Mouse (Mus musculus): ENCODE results near the gene Gramd4. TPM values are rescaled to one million over a fixed set of nuclear protein-coding genes. Genes with fewer than 3 reads are reported as not detected.
A peak's percentile ranks its signal among the peaks of the same experiment; 100 is the strongest.

The Gramd4 gene
- polyA plus RNA-seq, 1 experiment from 2014 or later, result 14.9 TPM

DNA sequence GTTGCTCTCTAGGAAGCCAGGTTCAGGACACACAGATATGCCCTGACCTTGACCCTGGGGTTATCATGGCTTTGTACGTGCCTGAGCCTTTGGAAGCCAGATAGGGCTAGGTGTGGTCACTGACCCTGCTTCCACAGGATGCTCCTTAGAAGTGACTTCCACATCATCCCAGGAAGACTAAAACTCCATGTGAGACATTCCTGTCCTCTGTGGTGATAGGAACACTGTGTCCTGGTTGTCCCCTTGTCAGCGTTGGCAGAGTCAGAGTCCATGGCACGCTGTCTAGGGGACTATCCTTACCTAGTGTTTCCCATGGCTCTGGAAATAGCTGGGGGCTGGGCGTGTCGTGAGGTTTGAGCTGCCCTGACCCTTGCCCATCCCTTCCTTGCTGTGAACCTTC is 58.9 kb downstream of the Gramd4 start:
- Histone ChIP-seq H3K4me3 (ENCODE audit: low read length) (no peak overlapping the region), H3K27me3 (ENCODE audit: insufficient read depth, low read length) (no peaks in the 10 kb centered on the region), H3K4me1 (ENCODE audit: insufficient read depth, low read length) (peaks cover 26% of the 10 kb centered on the region), H3K9me3 (ENCODE audit: low read length) (no peaks in the 10 kb centered on the region), H3K36me3 (ENCODE audit: insufficient read depth, low read length) (peaks cover 19% of the 10 kb centered on the region), H3K4me2 (replicated peaks; ENCODE audit: low read depth, low read length) (no peak overlapping the region), H3K27ac (ENCODE audit: low read length) (no peak overlapping the region), H3K9ac (replicated peaks; ENCODE audit: low read length) (no peak overlapping the region)
- 64% methylated on average over 5 of the region's 5 CpGs for WGBS
- ATAC-seq (ENCODE audit: low FRiP score, low TSS enrichment), result no peak

DNA sequence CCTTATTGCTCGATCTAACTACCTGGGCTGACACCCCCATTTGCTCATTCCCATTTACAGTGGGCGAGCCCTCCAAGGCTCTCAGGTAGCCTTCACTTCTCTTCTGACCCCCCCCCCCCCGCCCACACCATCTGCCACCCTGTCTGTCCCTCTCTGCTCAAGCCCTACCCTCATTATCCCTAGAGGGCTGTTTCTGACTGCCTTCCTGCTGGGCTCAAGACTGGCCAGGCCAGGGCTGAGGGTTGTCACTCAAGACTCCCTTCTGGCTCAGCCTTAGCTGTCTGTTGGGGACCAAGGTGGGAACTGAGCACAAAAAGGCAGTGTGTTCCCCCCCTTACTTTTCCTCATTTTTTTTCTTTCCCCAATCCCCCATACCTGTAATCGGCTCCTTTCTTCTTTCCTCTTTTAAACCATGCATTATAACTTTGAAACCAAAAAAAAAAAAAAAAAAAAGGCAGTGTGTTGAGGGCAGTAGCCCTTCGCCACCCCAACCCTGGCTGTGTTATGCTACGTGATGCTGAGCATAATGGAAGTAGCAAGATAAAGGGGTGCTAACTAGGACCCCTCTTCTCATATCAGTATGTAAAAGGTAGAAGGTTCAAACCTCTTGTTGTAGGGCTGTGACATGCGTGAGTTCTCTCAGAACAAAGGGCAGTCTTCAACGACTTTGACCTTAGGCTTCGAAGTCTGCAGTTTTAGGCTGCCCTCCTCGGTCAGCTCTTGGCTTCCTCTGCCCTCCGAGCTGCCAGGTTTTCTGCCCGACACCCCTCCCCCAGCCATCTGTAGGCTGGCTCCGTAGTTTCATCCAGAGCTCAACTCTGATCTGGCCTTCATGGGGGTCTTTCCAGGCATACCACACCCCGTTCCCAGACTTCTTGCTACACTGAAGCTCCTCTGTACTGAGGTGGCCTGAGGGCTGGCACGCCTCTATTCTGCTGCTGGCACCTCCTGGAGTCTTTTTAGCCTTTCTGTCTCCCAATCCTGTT is 59.9 kb downstream of the Gramd4 start:
- Histone ChIP-seq H3K27ac (ENCODE audit: low read length) (no peak overlapping the region), H3K36me3 (ENCODE audit: insufficient read depth, low read length) (peaks cover 24% of the 10 kb centered on the region), H3K9ac (replicated peaks; ENCODE audit: low read length) (no peak overlapping the region), H3K9me3 (ENCODE audit: low read length) (no peaks in the 10 kb centered on the region), H3K4me3 (ENCODE audit: low read length) (no peak overlapping the region), H3K4me2 (replicated peaks; ENCODE audit: low read depth, low read length) (no peak overlapping the region), H3K27me3 (ENCODE audit: insufficient read depth, low read length) (no peaks in the 10 kb centered on the region), H3K4me1 (ENCODE audit: insufficient read depth, low read length) (peaks cover 24% of the 10 kb centered on the region)
- ATAC-seq (ENCODE audit: low FRiP score, low TSS enrichment), result no peak
- WGBS, result 61% methylated on average over 14 of the region's 15 CpGs

DNA sequence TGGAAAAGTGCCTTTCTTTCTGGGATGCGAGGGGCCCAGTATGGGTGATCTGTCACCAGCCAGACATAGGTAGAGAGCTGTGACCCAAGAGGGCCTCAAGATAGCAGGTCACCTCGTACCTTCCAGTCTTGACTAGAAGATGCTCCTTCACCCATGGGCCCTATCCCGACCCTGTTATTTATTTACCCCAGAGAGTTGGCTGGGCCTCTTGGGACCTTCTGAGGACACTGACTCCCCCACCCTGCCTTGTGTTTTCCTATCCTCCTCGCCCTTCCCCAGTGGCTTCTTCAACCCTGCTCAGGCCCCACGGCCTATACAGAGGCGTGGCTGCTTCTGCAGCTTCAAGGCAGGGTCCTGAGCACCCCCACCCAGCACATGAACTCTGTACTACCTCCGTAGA is 61.7 kb downstream of the Gramd4 start:
- H3K27ac ChIP-seq (ENCODE audit: low read length), result no peak overlapping the region
- peaks cover 31% of the 10 kb centered on the region for H3K36me3 ChIP-seq (ENCODE audit: insufficient read depth, low read length)

DNA sequence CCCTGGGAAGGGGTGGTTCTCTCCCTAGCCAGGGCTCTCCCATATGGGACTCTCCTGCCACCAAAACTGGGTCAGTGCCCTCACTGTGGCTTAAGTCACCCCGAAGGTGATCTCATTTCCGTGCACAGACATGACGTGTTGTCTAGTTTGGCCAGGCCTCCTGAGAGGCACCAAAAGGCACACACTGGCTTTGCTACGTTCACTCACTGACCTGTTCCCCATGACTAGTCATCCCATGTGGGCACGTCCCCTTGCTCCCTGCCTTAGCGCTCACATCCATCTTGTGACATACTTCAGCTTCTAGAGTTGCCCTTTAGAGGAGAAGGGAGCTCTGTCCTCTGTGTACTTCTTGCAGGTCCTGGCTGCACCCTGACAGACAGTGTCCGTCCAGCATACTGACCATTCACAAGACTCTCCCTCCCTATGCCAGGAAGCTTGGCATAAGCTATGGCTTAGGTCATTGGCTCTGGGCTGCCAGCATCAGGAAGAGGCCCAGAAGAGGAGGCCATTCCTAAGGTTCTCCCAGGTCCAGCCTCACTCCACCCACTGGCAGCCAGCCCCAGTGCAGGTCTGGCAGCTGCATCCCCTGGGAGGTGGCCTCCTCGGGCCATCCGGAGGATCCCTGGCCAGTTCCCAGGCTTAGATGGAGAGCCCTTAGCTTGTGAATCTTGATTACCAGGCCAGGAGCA is 64.9 kb downstream of the Gramd4 start:
- Histone ChIP-seq H3K27me3 (ENCODE audit: insufficient read depth, low read length) (no peaks in the 10 kb centered on the region), H3K9ac (replicated peaks; ENCODE audit: low read length) (no peak overlapping the region), H3K36me3 (ENCODE audit: insufficient read depth, low read length) (peaks cover 36% of the 10 kb centered on the region), H3K4me2 (replicated peaks; ENCODE audit: low read depth, low read length) (no peak overlapping the region), H3K4me1 (ENCODE audit: insufficient read depth, low read length) (0 out of 2 replicates have a peak, but pooled peaks cover 9% of the 10 kb centered on the region), H3K27ac (ENCODE audit: low read length) (no peak overlapping the region), H3K4me3 (ENCODE audit: low read length) (no peak overlapping the region), H3K9me3 (ENCODE audit: low read length) (no peaks in the 10 kb centered on the region)
- WGBS, result 82% methylated on average over 9 of the region's 9 CpGs
- ATAC-seq (ENCODE audit: low FRiP score, low TSS enrichment), result no peak

More for the DNA sequence above, 61.7 kb downstream of the Gramd4 start:
- Histone ChIP-seq H3K4me3 (ENCODE audit: low read length) (no peak overlapping the region), H3K4me1 (ENCODE audit: insufficient read depth, low read length) (0 out of 2 replicates have a peak, but pooled peaks cover 8% of the 10 kb centered on the region), H3K9me3 (ENCODE audit: low read length) (no peaks in the 10 kb centered on the region), H3K9ac (replicated peaks; ENCODE audit: low read length) (no peak overlapping the region), H3K4me2 (replicated peaks; ENCODE audit: low read depth, low read length) (no peak overlapping the region), H3K27me3 (ENCODE audit: insufficient read depth, low read length) (no peaks in the 10 kb centered on the region)
- ATAC-seq (ENCODE audit: low FRiP score, low TSS enrichment), result no peak
- WGBS, result 76% methylated on average over 7 of the region's 7 CpGs

DNA sequence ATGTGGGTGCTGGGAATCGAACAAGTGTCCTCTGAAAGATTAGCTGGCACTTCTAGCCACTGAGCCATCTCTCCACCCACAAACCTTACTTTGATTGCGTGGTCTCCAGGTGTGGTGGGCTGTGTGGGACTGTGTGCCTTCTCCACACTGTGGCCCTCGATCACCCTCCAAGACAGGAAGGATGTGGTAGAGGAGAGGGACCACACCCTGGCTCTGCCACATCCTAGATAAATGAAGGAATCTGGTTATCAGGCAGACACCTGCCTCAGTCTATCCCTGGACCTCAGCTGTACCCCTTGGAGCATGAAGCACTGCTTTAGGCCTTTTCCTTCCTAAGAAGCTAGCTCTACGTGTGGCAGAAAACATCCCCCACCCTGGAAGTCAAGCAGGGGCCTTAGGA is 65.9 kb downstream of the Gramd4 start:
- H3K4me1 ChIP-seq (ENCODE audit: insufficient read depth, low read length), result 0 out of 2 replicates have a peak, but pooled peaks cover 3% of the 10 kb centered on the region
- no peak overlapping the region for H3K4me3 ChIP-seq (ENCODE audit: low read length)
- 80% methylated on average over 4 of the region's 4 CpGs for WGBS
- ATAC-seq (ENCODE audit: low FRiP score, low TSS enrichment), result no peak
- no peaks in the 10 kb centered on the region for H3K9me3 ChIP-seq (ENCODE audit: low read length)
- H3K36me3 ChIP-seq (ENCODE audit: insufficient read depth, low read length), result peaks cover 42% of the 10 kb centered on the region
- H3K9ac ChIP-seq (replicated peaks; ENCODE audit: low read length), result no peak overlapping the region
- H3K27me3 ChIP-seq (ENCODE audit: insufficient read depth, low read length), result no peaks in the 10 kb centered on the region
- H3K4me2 ChIP-seq (replicated peaks; ENCODE audit: low read depth, low read length), result no peak overlapping the region
- H3K27ac ChIP-seq (ENCODE audit: low read length), result no peak overlapping the region

DNA sequence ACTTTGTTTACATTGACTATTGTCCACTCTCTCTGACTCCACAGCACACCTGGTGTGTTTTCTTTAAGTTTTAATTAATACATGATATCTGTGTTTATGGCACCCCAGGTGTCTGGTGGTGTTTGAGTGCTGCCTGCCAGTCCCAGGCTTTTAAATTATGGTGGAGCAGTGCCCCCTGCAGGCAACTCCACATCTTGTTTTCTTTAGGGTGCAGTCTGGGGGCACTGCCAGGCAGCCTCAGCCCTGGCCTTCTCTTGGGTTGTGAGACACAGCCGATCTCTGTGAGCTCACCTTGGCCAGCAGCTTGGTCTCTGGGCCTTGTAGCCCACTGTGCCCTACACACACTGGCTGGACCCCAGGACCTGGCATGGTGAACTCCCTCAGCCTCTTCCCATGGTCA is 66.9 kb downstream of the Gramd4 start:
- Histone ChIP-seq H3K27ac (ENCODE audit: low read length) (no peak overlapping the region), H3K9me3 (ENCODE audit: low read length) (no peaks in the 10 kb centered on the region), H3K4me2 (replicated peaks; ENCODE audit: low read depth, low read length) (no peak overlapping the region), H3K36me3 (ENCODE audit: insufficient read depth, low read length) (peaks cover 36% of the 10 kb centered on the region), H3K4me1 (ENCODE audit: insufficient read depth, low read length) (0 out of 2 replicates have a peak, but pooled peaks cover 3% of the 10 kb centered on the region), H3K9ac (replicated peaks; ENCODE audit: low read length) (no peak overlapping the region), H3K27me3 (ENCODE audit: insufficient read depth, low read length) (no peaks in the 10 kb centered on the region), H3K4me3 (ENCODE audit: low read length) (no peak overlapping the region)
- peak; percentile 49; the same call in 1 of the 2 replicates for ATAC-seq (ENCODE audit: low FRiP score, low TSS enrichment)
- WGBS, result 53% methylated on average over 1 of the region's 1 CpGs

DNA sequence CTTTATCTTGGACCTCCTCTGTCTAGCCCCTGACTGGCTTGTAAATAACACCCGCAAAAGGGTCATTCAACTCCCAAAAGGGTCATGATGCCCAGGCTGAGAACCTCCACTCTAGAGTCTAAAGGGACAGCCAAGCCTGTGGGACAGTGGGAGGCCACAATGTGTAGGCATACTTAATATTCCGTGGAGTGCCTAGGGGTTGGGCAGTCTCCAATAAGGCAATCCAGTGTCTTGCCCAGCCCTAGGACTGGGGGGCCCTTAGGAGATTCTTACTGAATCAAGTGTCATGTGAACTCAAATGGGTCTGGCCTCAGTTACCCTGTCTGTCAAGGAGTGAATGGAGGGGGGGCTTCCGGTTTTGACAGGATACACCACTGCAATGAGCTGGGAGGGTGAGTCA is 71.5 kb downstream of the Gramd4 start:
- H3K27ac ChIP-seq (ENCODE audit: low read length), result no peak overlapping the region
- H3K4me2 ChIP-seq (replicated peaks; ENCODE audit: low read depth, low read length), result no peak overlapping the region
- no peaks in the 10 kb centered on the region for H3K9me3 ChIP-seq (ENCODE audit: low read length)
- H3K9ac ChIP-seq (replicated peaks; ENCODE audit: low read length), result no peak overlapping the region
- H3K4me3 ChIP-seq (ENCODE audit: low read length), result no peak overlapping the region
- H3K27me3 ChIP-seq (ENCODE audit: insufficient read depth, low read length), result no peaks in the 10 kb centered on the region
- 83% methylated on average over 3 of the region's 3 CpGs for WGBS
- H3K36me3 ChIP-seq (ENCODE audit: insufficient read depth, low read length), result peaks cover 40% of the 10 kb centered on the region
- no peak for ATAC-seq (ENCODE audit: low FRiP score, low TSS enrichment)
- H3K4me1 ChIP-seq (ENCODE audit: insufficient read depth, low read length), result 0 out of 2 replicates have a peak, but pooled peaks cover 3% of the 10 kb centered on the region

DNA sequence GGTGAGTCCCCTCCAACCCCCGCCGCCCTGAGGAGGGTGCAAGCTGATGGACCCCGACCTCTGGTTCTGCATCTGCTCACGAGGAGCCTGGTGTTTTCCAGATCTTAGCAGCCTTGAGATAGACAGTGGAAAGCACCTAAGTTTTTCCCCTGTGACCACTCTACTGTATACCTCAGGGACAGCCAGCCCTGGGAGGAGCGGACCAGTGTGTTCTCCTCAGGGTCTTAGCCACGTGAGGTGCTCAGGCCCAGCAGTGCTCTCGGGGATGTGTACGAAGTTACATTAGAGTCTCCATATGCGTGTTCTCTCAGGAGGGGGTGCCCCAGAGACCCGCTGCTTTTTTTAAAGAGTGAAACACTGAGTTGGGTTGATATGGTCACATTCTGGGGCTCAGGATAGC is 73.2 kb downstream of the Gramd4 start:
- Histone ChIP-seq H3K9ac (replicated peaks; ENCODE audit: low read length) (no peak overlapping the region), H3K9me3 (ENCODE audit: low read length) (no peaks in the 10 kb centered on the region), H3K27ac (ENCODE audit: low read length) (no peak overlapping the region), H3K36me3 (ENCODE audit: insufficient read depth, low read length) (peaks cover 39% of the 10 kb centered on the region), H3K27me3 (ENCODE audit: insufficient read depth, low read length) (no peaks in the 10 kb centered on the region), H3K4me3 (ENCODE audit: low read length) (no peak overlapping the region), H3K4me2 (replicated peaks; ENCODE audit: low read depth, low read length) (no peak overlapping the region), H3K4me1 (ENCODE audit: insufficient read depth, low read length) (0 out of 2 replicates have a peak, but pooled peaks cover 1% of the 10 kb centered on the region)
- ATAC-seq (ENCODE audit: low FRiP score, low TSS enrichment), result no peak
- WGBS, result 89% methylated on average over 10 of the region's 10 CpGs

DNA sequence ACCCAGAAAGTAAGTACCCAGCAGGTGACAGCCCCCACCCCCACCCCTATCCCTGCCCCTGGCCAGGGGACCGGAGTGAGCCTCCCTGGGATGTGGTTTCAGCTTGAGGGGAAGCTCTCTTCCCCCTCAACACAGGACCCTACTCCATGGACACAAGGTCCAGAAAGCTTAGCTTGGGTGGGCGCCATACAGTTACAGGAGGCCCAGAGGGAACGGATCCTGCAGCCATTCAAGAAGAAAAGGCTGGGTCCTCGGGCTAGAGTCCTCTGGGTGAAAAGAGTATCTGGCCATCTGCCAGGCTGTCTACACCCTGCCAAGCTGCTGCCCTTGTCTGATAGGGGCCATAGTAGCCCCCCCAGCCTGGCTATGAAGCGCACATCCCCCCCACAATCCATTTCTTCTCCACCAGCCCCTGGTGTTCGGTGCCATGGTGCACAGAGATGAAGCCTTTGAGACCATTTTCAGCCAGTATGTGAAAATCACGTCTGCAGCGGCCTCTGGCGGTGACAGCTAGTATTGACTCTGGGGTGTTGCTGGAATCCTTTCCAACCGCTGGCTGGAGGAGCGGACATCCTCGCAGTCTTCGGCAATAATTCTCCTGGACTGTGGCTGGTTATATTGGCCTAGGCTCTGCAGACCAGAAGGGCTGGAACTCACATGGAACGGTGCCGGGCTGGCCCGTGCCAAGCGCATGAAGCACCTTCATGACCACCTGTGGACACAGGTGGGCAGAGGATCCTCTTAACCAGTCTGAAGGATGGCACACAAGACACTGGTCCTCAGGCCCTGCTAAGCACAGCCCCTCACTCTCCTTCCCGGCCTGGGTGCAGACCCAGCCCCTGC is 77.7 kb downstream of the Gramd4 start:
- no peak overlapping the region for H3K4me2 ChIP-seq (replicated peaks; ENCODE audit: low read depth, low read length)
- H3K4me1 ChIP-seq (ENCODE audit: insufficient read depth, low read length), result no peaks in the 10 kb centered on the region
- no peak overlapping the region for H3K27ac ChIP-seq (ENCODE audit: low read length)
- ATAC-seq (ENCODE audit: low FRiP score, low TSS enrichment), result peak; percentile 41; the same call in 1 of the 2 replicates
- H3K9me3 ChIP-seq (ENCODE audit: low read length), result no peaks in the 10 kb centered on the region
- H3K9ac ChIP-seq (replicated peaks; ENCODE audit: low read length), result no peak overlapping the region
- H3K36me3 ChIP-seq (ENCODE audit: insufficient read depth, low read length), result peaks cover 26% of the 10 kb centered on the region
- 39% methylated on average over 18 of the region's 18 CpGs for WGBS
- H3K27me3 ChIP-seq (ENCODE audit: insufficient read depth, low read length), result no peaks in the 10 kb centered on the region
- H3K4me3 ChIP-seq (ENCODE audit: low read length), result no peak overlapping the region

All from kidney, embryonic 16.5 days (tissue).